Mouse (Mus musculus) lung, postnatal 10 days (tissue): ENCODE results near the gene Ccdc8.

ENCODE experiments used
- DNase-seq: peaks from one replicate; pipeline ENCODE4 v3.0.0; 2021

Ccdc8 gene

GRCm38 (mm10) chr7:16978173-16978572 lies 14.3 kb upstream of the Ccdc8 start:
- no peak for DNase-seq

- no peak for DNase-seq
Observed at GRCm38 (mm10) chr7:16978593-16978992, 13.9 kb upstream of the Ccdc8 start.

GRCm38 (mm10) chr7:16980348-16980747 lies 12.2 kb upstream of the Ccdc8 start:
- peak; percentile 71 for DNase-seq

- peak; percentile 60 for DNase-seq
Observed at GRCm38 (mm10) chr7:16982859-16983568, 9.5 kb upstream of the Ccdc8 start, which contains the start of gene Gm42372. Gene Gm42372, plus strand, starts transcription at chr7:16983086.

GRCm38 (mm10) chr7:16987541-16988149 lies 4.9 kb upstream of the Ccdc8 start:
- DNase-seq, result no peak

- peak; percentile 77 for DNase-seq
Observed at GRCm38 (mm10) chr7:16988405-16988804, 4.1 kb upstream of the Ccdc8 start.

- DNase-seq, result peak; percentile 49
Observed at GRCm38 (mm10) chr7:16990006-16990744, 2.3 kb upstream of the Ccdc8 start.

- no peak for DNase-seq
Observed at GRCm38 (mm10) chr7:16991681-16992450, 642 bp upstream of the Ccdc8 start.

- peak; percentile 90 for DNase-seq
Observed at GRCm38 (mm10) chr7:16993651-16994399, 1.3 kb downstream of the Ccdc8 start.

GRCm38 (mm10) chr7:16994400-16994799 lies 1.9 kb downstream of the Ccdc8 start:
- peak; percentile 28 for DNase-seq

- DNase-seq, result no peak
Observed at GRCm38 (mm10) chr7:16995345-16995744, 2.8 kb downstream of the Ccdc8 start.

GRCm38 (mm10) chr7:16999233-16999632 lies 6.7 kb downstream of the Ccdc8 start:
- DNase-seq, result no peak

- DNase-seq, result peak; percentile 89
Observed at GRCm38 (mm10) chr7:16999650-17000049, 7.1 kb downstream of the Ccdc8 start.

GRCm38 (mm10) chr7:17002375-17003195 lies 10.1 kb downstream of the Ccdc8 start:
- DNase-seq, result peak; percentile 89

- no peak for DNase-seq
Observed at GRCm38 (mm10) chr7:17003230-17003960, 10.9 kb downstream of the Ccdc8 start.

GRCm38 (mm10) chr7:17004716-17005115 lies 12.2 kb downstream of the Ccdc8 start:
- no peak for DNase-seq

GRCm38 (mm10) chr7:17007300-17007699 lies 14.8 kb downstream of the Ccdc8 start:
- DNase-seq, result peak; percentile 39

GRCm38 (mm10) chr7:17009326-17010009 lies 17.0 kb downstream of the Ccdc8 start:
- no peak for DNase-seq

- DNase-seq, result peak; percentile 41
Observed at GRCm38 (mm10) chr7:17010010-17010347, 17.5 kb downstream of the Ccdc8 start.
